10 mouse cellular contexts compared by ENCODE assay signal in the genomic region with DNA sequence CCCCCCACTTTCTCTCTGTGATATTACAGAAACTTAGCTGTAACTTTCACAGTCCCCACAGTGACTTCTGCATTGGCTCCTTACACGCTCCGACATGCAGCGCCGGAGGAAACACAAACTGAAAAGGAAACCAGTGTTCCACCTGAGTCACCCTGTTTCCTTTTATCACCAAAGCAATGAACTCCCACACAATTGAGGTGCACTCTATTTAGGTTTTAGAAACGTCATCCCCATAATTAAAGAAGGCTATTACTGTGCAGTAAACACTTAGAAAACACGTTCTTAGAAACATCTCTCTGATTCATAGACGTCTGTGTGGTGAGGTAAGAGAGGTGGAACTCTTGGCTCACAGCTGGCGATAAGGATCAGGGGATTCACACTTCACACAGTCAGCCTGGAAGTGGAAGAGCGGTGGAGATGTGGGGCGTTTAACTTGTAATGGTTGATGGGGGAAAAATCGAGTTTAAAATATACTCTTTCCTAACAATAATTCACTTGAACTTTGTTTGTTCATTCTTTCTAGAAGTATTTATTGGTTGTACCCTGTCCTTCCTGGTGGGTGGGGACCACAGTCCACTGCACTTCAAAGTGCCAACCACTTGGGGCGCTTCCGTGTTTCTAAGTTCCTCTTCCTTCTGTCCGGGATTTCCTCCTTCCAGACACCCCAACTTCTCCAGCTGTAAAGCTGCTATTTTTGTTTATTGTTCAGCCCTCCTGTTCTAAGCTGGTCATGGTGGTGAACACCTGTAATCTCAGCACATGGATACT. TPM values are rescaled to one million over a fixed set of nuclear protein-coding genes. Genes with fewer than 3 reads are reported as not detected.
DNase-seq lines count a peak whose midpoint lies in the region; ATAC-seq lines count a peak whose summit lies in the region.
"Had no signal": no experiment of that assay in that cellular context is flagged by ENCODE, and none has a peak within 500 bp of the region (broad histone marks: within the 10 kb centered on the region; RNA-seq: fewer than 3 reads in every experiment).

No protein-coding gene starts in this region.

- peak; percentile 46; the same call in 1 of the 2 replicates for ATAC-seq in kidney, embryonic 15.5 days (replicated peaks; ENCODE audit: low FRiP score)
- ATAC-seq in forebrain, embryonic 14.5 days, result no peak

- peak overlapping the region; percentile 39 for H3K4me2 ChIP-seq in kidney, embryonic 15.5 days
- no peak overlapping the region for H3K4me2 ChIP-seq in forebrain, embryonic 14.5 days (ENCODE audit: low read length)
- H3K4me2 ChIP-seq: limb, embryonic 12.5 days had no signal

- H3K9ac ChIP-seq in kidney, embryonic 15.5 days, result no peak overlapping the region
- H3K9ac ChIP-seq in forebrain, embryonic 14.5 days (ENCODE audit: low read length), result no peak overlapping the region
- H3K9ac ChIP-seq: limb, embryonic 12.5 days had no signal

- H3K4me1 ChIP-seq in kidney, embryonic 15.5 days, result peaks cover 13% of the 10 kb centered on the region
- H3K4me1 ChIP-seq in midbrain, embryonic 10.5 days, result peaks cover 23% of the 10 kb centered on the region
- no peaks in the 10 kb centered on the region for H3K4me1 ChIP-seq in forebrain, embryonic 14.5 days (ENCODE audit: control insufficient read depth, insufficient read depth, low read length)
- H3K4me1 ChIP-seq: limb, embryonic 12.5 days had no signal

- WGBS in kidney, embryonic 15.5 days, result 19% methylated on average over 14 of the region's 14 CpGs
- 58% methylated on average over 14 of the region's 14 CpGs for WGBS in midbrain, embryonic 10.5 days
- WGBS in forebrain, embryonic 14.5 days, result 58% methylated on average over 14 of the region's 14 CpGs

- no peaks in the 10 kb centered on the region for H3K9me3 ChIP-seq in kidney, embryonic 15.5 days (replicated peaks)
- H3K9me3 ChIP-seq in midbrain, embryonic 10.5 days (replicated peaks), result no peaks in the 10 kb centered on the region
- no peaks in the 10 kb centered on the region for H3K9me3 ChIP-seq in forebrain, embryonic 14.5 days (replicated peaks; ENCODE audit: control insufficient read depth, low read length)
- H3K9me3 ChIP-seq: limb, embryonic 12.5 days had no signal

- DNase-seq in gastrocnemius, adult 18-20 months (ENCODE audit: low spot score), result peak; percentile 32
- no peak for DNase-seq in gastrocnemius, postnatal 10 days
- DNase-seq in 3T3-L1 (ENCODE audit: low read depth, low spot score) (peak; percentile 27), ZHBTc4 (ENCODE audit: low read depth, low spot score) (peak; percentile 46)
- DNase-seq in retina, embryonic 14.5 days (ENCODE audit: low spot score), result peak; percentile 28
- DNase-seq in midbrain, embryonic 10.5 days (ENCODE audit: low spot score), result no peak
- no peak for DNase-seq in forebrain, embryonic 14.5 days (ENCODE audit: low spot score)

- H3K4me3 ChIP-seq in kidney, embryonic 15.5 days (replicated peaks), result 0 out of 2 replicates have a peak overlapping the region, but pooled peaks have one; percentile 6
- H3K4me3 ChIP-seq in midbrain, embryonic 10.5 days, result no peak overlapping the region
- no peak overlapping the region for H3K4me3 ChIP-seq in forebrain, embryonic 14.5 days (ENCODE audit: low read depth, low read length)
- H3K4me3 ChIP-seq: limb, embryonic 12.5 days had no signal

- H3K27me3 ChIP-seq in kidney, embryonic 15.5 days, result peaks cover 41% of the 10 kb centered on the region
- H3K27me3 ChIP-seq in midbrain, embryonic 10.5 days (ENCODE audit: low read depth, poor library complexity, severe bottlenecking), result peaks cover 46% of the 10 kb centered on the region
- 0 out of 2 replicates have a peak, but pooled peaks cover 7% of the 10 kb centered on the region for H3K27me3 ChIP-seq in forebrain, embryonic 14.5 days (replicated peaks; ENCODE audit: control insufficient read depth, insufficient read depth, low read length)

- no peaks in the 10 kb centered on the region for H3K36me3 ChIP-seq in kidney, embryonic 15.5 days
- no peaks in the 10 kb centered on the region for H3K36me3 ChIP-seq in midbrain, embryonic 10.5 days
- H3K36me3 ChIP-seq in forebrain, embryonic 14.5 days (ENCODE audit: control insufficient read depth, insufficient read depth, low read length), result no peaks in the 10 kb centered on the region
- H3K36me3 ChIP-seq: limb, embryonic 12.5 days had no signal

- no peak overlapping the region for H3K27ac ChIP-seq in kidney, embryonic 15.5 days
- H3K27ac ChIP-seq in midbrain, embryonic 10.5 days (replicated peaks), result no peak overlapping the region
- H3K27ac ChIP-seq in forebrain, embryonic 14.5 days (ENCODE audit: low read depth, low read length), result no peak overlapping the region
- H3K27ac ChIP-seq: limb, embryonic 12.5 days had no signal

RNA-seq across cellular contexts. Expression of a gene that starts 24.0 kb away (rescaled TPM):
- total RNA-seq in gastrocnemius, adult 18-20 months (2021), result 100 to 1,000 TPM in 1 of 2 experiments, 10 to 100 TPM in 1; 14.7 to 163 TPM
- 10 to 100 TPM in 1 of 2 experiments, 1 to 10 TPM in 1; 5.0 to 13.4 TPM for total RNA-seq in gastrocnemius, postnatal 10 days (2021)
- polyA plus RNA-seq in kidney, embryonic 15.5 days (2015; fragmentation: Nextera tagmentation; extraction: Ambion mirVana), result 4.2 and 4.3 TPM in 2 replicates
- polyA plus RNA-seq in midbrain, embryonic 10.5 days (2016; fragmentation: Nextera tagmentation; extraction: Ambion mirVana), result 5.3 and 5.5 TPM in 2 replicates
- 0.98 and 1.5 TPM in 2 replicates for polyA plus RNA-seq in forebrain, embryonic 14.5 days (2014; fragmentation: Nextera tagmentation; extraction: Ambion mirVana)
- polyA plus RNA-seq: testis, adult 2 months had no signal

RNA-seq across cellular contexts. Expression of a gene that starts 29.2 kb away (rescaled TPM):
- total RNA-seq in gastrocnemius, adult 18-20 months (2021), result not detected
- not detected for total RNA-seq in gastrocnemius, postnatal 10 days (2021)
- not detected in 2 replicates for polyA plus RNA-seq in kidney, embryonic 15.5 days (2015; fragmentation: Nextera tagmentation; extraction: Ambion mirVana)
- polyA plus RNA-seq in midbrain, embryonic 10.5 days (2016; fragmentation: Nextera tagmentation; extraction: Ambion mirVana), result not detected in 2 replicates
- polyA plus RNA-seq in forebrain, embryonic 14.5 days (2014; fragmentation: Nextera tagmentation; extraction: Ambion mirVana), result not detected in 2 replicates
- polyA plus RNA-seq: limb, embryonic 12.5 days had no signal

Comparison
In these comparisons a context has a peak if more than half of its experiments do, and no peak if none do; other contexts are left out.
1. DNase-seq: peak in gastrocnemius, adult 18-20 months (single experiment), 3T3-L1 (single experiment), ZHBTc4 (single experiment) and retina, embryonic 14.5 days (single experiment); none in gastrocnemius, postnatal 10 days (single experiment), midbrain, embryonic 10.5 days (single experiment) and forebrain, embryonic 14.5 days (single experiment).